Mouse (Mus musculus) mouse trophoblast stem cell (cell line): ENCODE results near the gene Spef1.
"Not testable (repeated sequence)": the region's sequence is repeated elsewhere in the genome, so short reads cannot be mapped to it uniquely, and the experiment has no call there.

Experiments
- in situ Hi-C, 2 experiments: fragments of 300-500 bp; cut with MseI, MboI; formaldehyde crosslinking; loops; 2 replicates in 1 of 2; 3 replicates in 1 of 2; pipeline ENCODE4 v1.15.1; 2025

Spef1 gene

DNA sequence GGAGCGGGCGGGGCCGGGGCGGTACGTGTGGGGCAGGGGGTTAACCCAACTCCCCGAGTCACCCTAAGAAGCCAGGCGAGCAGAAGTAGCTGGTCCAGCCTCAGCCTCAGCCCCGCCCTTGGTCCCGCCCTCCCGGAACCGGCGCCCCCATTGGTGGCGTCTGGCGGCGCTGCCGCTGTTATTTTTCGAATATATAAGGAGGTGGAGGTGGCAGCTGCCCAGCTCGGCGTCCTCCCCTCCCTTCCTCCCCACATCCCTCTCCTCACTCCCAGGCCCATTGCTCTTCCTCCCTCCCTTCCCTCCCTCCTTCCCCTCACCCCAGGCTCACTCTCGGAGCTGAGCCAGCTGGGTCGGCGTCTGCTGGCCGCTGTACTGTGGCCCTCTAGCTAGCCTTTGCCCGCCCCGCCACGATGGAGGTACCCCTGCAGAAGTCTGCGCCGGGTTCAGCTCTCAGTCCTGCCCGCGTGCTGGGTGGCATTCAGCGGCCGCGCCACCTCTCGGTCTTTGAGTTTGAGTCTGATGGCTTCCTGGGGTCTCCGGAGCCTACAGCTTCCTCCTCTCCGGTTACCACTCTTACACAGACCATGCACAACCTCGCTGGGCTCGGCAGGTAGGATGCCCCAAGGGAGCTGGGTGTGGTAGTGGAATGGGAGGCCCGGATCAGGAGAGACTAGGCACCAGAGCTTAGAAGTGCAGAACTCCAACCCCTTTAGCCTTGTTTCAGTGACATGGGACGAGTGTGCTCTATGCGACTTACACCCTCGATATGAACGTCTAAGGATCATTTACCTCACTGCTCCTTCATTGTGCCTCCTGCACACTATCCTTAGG is at the start of gene Spef1, which contains the start of gene Cdc25b:
Gene Spef1 (minus strand): TSS at position 512 of the 831 bp plus-strand sequence.
Gene Cdc25b (plus strand): TSS at position 179 of the 831 bp plus-strand sequence.
- in situ Hi-C loops = no loop called here

DNA sequence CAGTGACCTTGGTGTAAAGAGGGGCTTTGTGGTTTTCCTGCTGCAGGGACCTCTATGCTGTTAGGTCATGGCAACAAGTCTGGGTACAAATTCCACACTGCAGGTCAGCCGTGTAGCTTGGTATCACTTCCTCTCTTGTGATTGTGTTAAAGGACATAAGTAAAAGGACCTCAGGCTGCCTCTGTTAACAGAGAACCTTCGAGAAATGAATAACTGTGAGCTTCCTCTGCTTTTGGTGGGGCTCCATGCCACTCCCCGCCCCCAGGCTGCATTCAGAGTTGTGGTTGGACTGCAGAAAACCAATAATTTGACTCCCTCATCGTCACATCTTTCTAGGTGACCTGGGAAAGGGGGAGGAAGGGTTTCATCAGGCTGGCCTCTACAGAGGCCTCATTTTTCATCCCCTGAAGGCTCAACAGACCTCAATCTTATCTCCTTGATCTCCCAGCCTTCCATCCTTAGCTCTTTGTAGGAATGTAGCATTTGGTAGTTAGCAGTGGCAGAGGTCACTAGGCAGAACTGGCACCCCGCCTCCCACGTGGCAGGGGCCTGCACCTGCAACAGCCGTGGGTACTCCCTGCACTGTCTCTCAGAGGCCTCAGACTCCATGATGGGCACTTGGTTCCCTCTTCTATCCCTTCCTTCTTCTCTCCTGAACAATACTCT is 48.0 kb upstream of the Spef1 start:
- in situ Hi-C loops = no loop called here

DNA sequence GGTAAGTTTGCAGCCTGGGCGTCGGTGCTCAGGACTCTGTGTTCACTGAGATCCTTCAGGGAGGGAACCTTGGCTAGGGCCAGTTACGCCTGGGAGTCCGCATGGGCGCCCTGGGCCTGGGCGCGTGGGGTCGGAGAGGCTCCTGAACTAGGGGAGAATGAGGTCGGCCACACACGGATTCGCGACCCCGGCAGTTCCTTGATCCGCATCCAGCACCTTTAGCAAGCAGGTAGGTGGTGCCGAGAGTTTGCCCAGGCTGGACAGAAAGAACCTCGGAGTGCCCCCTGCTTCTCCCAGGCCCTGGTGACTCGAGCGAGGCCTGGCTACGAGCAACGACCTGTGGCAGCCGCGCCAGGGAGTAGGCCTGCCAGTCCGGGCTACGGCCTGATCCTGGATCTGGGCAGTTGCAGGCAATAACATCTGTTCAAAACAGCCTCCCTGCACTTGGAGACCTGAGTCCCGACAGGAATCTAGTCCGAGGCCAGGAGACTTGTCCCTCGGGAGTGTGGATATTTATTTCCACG is 47.1 kb upstream of the Spef1 start:
- in situ Hi-C loops = no loop called here

DNA sequence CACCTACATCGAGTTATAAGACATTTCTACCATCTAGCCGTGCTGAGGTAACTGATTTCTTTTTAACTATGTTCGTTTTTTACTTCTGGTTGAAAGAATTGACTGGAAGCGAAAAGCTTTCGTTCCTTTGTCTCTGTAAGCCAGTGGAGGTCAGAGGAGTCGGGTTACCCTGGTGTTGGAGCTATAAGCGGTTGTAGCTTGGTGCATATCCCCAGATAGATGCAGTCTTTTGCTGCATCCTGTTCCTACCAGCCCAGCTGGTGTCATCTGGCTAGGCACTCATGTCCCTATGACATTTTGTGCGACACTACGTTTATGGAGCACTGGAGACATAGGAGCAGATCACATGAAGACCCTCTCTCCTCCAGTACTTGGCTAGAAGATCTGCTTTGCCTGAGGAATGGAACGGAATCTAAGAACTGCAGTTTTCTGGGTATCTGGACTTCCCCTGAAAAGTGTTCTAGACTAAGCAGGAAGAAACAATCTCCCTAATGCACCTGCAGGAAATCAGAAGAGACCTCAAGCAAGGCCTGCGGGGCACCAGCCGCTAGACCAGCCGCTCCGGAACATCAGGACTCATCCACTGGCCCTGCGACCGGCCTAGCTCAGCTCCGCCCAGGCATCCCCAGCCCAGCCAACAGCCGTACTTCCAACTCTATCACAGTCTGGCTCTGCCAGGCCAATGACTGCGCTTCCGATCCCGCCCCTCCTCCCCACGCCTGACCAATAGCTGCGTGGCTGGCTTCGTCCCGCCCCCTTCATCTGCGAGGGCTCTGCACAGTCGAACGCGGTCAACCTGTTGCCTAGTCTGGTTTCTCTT is 46.4 kb upstream of the Spef1 start, which contains the start of gene Mavs:
Gene Mavs (plus strand): TSS at position 757 of the 820 bp plus-strand sequence.
- in situ Hi-C loops = no loop called here

DNA sequence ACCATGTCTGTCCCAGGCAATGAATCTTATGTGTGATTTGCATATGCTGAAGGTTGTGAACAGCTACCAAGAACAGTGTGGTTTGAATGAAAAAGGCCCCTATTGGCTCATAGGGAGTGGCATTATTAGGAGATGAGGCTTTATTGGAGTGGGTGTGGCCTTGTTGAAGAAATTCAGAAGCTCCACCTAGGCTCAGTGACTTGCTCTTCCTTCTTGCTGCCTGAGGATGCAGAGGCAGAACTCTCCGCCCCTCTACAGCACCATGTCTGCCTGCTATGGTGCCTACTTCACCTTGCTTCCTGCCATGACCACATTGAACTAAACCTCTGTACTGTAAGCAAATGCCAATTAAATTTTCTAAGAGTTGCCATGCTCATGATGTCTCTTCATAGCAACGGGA is 45.5 kb upstream of the Spef1 start:
- in situ Hi-C loops = no loop called here

DNA sequence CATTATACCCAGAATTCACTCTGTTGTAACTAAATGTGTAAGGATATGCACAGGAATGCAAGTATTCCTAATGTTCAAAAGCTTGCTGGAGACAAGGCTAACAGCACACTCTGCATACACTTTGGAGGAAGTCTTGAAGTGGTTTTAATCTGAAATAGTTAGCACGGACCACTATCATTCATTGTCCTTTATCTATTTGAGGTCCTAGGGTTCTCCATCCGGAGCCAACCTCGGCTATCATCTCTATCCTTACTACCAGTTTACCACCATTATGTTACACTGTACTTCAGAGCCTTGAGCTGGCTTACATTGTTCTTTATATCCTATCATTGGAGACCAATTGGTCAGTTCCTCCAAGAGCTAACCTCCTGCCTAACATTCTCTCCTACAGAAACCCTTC is 40.2 kb upstream of the Spef1 start:
- in situ Hi-C loops = no loop called here

DNA sequence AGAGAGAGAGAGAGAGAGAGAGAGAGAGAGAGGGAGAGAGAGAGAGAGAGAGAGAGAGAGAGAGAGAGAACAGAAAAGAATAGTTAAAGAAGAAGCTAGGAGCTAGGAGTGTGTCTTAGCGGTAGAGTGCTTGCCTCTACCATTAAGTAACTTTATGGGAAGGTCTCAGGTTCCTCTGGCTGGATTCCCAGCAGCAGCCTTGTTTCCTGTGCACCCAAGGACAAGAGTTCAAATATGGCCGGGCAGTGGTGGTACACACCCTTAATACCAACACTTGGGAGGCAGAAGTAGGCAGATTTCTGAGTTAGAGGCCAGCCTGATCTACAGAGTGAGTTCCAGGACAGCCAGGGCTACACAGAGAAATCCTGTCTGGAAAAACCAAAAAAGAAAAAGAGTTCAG is 39.6 kb upstream of the Spef1 start:
- in situ Hi-C loops = not testable (repeated sequence)

DNA sequence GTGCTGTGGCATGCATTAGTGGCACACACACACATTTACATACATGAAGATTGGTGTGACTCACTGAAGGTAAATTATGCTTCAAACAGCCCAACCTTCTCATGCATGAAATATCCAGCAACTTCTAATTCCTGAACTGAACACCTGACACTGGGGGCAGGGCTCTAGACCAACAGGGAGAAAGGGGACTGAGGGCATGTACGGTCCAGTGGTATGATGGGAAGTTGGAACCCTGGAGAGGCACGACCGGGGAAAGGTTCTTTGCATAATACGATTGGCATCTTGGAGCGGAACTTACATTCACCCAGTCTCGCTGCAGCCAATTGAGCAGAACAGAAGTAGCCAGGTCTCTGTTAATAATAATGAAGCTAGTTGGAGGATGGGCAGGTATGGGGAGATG is 38.1 kb upstream of the Spef1 start:
- in situ Hi-C loops = no loop called here

DNA sequence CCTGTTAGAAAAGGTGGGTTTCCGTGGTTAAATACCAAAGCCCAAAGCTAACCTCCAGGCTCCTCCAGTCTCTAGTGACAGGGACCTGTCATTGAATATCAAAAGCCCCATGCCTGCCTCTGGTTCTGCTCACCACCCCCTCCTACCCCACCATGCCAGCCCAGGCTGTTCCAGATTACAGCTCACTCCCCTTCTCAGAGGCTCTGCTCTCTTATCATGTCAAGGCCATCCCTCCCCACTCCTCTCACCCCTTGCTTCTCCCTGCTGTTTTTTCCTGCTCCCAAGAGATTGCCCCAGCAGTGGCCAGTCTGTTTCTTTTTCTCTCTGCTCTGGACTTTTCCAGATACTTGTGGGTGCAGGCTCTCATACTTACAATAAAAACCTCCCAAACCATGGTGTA is 36.5 kb upstream of the Spef1 start:
- in situ Hi-C loops = no loop called here

DNA sequence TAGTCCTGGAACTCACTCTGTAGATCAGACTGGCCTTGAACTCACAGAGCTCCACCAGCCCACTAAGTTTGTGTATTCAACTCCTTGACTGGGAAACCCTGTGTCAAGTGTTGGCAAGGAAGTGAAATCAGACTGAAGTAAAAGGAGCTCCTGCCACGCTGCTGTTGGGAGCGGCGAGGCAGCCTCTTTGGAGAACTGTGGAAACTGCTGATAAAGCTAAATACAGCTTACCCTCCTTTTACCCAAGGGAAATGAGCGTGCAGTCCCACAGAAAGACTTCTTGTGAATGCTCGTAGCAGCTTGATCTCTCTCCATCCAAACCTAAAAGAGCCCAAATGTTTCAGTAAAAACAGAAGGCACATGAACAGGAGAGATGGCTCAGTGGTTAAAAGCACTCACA is 35.5 kb upstream of the Spef1 start:
- in situ Hi-C loops = no loop called here

DNA sequence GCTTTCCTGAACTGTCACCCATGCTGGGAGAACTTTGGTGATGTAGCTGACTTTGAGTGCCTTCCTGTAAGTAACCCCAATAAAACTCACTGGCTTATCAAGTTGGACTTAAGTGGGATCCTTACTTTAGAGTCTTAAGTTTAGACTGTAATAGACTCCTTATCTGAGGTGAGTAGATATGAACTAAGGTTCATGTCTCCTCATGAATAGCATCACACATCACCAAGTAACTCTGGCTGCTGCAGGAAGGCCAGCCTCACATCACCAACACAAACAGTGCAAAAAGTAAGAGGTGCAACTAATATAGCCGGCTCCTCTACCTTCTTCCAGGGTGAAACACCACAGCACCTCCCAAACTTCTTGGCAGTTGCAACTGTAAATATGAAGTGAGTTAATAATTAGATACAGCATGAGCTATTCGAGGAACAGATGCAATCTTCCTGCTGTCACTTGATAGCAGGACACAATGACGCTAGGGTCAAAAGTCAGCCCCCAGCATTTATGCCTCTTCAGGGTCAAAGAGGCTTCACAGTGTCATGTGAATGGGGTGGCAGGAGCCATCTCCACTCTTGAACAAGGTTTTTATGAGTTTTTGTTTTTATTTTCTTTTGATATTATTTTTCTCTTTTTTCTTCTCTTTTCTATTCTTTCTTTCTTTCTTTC is 34.9 kb upstream of the Spef1 start:
- in situ Hi-C loops = no loop called here

DNA sequence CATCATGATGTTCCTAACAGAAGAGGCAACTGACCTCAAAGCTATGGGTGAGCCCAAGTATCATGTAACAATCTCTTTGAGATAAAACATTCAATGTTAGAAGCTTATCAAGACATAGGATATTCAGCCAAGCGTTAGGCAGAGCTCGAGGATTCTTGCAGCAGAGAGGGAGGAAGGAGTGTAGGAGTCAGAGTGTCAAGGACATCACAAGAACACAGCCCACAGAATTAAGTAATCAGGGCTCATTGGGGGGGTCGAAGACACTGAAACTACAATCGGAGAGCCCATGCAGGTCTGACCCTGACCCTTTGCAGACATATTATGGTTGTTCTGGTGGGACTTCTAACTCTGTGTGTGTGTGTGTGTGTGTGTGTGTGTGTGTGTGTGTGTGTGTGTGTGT is 32.9 kb upstream of the Spef1 start:
- in situ Hi-C loops = no loop called here

DNA sequence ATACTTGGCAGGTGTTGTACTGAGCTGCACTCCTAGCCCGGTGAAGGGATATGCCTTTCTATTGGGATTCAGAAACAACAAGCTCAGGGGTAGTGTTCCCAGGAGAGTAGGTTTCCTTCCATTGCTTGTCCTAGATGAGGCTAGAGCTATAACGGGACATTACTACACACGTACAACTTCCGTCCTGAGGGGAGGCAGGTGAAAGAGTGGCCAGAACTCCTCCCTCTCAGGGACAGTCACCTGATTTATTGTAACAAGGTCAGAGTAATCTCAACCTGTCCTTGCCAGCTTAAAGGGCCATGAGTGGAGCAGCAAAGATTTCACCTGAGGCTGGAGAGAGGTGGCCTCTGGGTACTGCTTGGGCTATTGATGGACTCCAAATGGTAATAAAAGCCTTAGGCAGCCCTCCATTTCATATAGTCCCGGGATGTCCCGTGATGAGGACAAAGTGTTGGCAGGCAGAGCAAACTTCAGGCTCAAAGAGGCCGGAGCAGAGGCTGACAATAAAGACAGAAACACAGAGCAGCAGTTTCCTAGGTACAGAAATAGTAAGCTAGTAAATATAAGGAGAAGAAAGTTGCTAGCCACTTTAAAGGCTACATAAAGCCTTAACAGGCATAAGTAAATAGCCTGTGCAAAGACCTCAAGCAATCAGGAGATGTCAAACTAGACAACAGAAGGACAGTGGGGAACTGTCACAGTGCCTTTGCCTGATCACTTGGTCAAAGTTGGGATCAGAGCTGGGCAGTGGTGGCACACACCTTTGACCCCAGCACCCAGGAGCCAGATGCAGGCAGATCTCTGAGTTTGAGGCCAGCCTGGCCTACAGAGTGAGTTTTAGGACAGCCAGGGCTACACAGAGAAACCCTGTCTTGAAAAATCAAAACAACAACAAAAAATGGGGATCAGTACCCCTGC is 29.1 kb upstream of the Spef1 start:
- in situ Hi-C loops = no loop called here

DNA sequence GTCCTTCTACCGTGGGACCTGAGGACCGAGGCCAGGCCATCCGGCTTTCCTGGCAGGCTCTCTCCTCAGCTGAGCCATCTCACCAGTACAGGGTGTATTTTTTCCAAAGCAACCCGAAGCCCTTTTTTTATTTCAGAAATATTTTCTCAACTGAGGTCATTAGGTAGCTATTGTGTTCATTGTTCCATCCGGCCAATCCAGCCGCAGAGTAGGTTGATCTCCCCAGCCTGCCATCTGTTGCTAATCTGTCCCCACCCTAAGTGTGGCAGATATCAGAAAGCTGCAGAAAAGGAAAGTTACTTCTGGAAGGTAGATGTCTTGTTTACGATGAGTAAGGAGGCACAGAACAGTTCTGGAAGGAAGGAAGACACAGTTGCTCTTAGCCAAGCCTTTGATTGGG is 26.7 kb upstream of the Spef1 start:
- in situ Hi-C loops = no loop called here

DNA sequence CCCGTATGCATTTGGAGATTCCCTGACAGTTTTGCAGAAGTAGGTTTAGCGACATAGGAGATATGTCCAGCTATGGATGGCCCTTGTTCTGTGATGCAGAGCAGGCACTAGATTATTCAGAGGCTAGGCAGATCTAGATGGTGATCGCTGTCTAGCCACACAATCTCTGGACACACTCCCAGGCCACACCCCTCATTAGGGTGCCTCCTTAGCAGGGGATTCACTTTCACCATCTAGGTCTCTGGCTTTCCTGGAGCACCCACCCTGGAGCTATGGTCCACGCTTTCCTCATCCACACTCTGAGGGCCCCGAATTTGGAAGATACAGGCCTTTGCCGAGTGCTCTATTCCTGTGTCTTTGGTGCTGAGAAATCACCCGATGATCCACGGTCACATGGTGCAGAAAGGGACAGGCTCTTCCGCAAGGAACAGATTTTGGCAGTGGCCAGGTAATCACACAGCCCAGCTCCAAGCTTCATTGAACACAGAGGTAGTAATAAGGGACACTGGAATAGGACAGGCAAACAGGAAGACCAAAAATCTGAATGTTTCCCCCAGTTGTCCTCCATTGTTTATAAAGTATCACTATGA is 24.0 kb upstream of the Spef1 start:
- in situ Hi-C loops = no loop called here

DNA sequence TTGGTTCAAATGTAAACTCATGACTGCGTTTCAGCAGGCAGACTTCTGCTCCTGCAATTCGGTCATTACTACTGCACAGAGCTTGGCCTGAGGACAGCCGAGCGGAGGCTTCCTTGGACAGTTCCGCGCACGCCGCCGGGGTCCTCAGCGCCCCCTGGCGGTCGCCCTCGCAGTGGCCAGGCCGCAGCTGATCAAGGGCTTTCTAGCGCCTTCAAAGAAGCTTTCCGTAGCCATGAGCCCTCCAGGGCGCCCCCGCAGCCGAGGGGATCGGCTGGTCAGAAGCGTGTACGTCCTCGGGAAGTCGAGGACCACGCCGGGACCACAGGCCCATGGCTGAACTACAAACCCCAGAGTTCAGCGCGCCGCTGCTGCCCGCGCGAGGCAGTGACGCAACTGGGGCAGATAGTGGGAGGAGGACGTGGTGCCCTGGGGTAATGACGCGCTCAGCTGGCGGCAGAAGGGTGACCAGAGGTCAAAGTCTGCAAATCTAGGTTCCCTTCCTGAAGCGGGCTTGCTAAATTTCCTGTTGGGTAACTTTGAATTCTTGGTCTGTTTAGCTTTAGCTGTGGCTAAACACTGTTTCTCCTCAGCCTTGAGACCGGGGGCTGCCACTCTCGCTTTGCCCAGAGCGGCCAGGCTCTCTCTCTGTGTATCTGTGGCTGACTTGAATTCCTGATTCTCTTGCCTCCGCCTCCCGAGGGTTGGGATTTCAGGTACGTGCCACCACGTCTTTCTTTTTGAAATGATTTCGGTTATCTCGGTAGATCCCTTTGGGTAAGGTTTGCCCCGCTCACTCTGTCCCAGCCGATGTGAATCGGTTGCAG is 23.1 kb upstream of the Spef1 start:
- in situ Hi-C loops = no loop called here

DNA sequence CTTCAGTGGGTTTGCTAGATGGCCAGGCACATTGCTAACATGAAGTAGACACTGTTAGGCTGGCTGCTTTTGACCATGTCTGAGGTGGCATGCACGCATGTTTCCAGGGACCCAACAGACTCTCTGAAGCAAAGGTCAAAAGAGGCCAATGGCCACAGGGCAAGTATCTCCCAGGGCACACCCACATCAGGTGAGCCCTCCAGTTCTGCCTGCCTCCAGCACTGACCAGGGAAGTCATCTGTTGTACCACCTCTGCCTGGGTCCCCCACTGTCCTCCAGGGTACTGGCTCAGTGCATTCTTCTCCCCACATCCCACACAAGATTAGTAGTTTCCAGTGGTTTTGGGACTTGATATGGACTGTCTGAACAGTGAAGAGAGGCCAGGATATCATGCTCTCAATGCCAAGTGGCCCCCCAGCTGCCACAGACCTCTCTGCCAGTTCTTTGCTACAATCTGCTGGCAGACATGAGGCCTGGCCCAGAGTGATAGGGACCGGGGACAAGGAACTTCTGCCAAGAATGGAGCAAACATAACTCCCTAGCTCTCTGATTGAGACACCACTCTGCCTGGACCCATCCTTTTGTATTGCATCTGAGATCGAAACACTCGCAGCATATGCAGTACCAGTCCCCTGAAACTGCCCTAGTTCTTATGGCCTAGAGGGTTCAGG is 22.2 kb upstream of the Spef1 start:
- in situ Hi-C loops = no loop called here

DNA sequence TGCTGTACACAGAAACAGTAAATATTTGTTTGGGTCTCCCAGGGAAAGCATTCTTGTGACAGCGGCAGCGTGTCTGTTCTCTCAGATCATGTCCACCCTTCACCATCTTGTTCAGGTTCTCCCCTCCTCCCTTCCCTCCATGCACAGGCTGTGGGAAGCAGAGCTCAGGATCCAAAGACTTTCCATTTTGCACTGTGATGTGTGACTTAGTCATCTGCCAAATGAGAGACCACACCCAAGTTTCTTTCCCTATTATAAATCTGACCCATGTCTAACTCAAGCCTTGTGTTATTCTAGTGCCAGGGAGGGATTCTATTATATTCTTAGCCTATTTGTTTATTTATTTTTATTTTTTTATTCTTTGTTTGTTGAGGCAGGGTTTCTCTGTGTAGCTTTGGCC is 21.3 kb upstream of the Spef1 start:
- in situ Hi-C loops = no loop called here

DNA sequence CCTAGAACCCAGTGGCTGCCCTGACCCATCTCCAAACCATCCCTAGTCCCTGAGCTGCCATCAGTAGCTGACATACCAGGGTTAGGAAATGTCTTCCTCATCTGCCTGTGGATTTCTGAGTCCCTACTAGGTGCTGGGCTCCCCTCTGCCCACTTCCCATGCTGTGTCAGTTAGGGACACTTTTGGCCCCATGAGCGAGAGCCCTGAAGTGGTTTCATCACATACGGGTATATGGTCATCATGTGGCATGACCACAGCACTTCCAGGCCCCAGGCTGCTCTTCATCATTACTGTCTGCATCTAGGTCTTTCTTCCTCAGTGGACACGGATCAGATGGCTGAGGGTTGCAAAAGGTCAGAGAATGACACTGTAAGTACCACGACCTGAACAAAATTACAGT is 19.7 kb upstream of the Spef1 start, which contains the start of gene Ap5s1:
Gene Ap5s1 (plus strand): TSS at position 301 of the 400 bp plus-strand sequence.
- in situ Hi-C loops = no loop called here
